Mouse (Mus musculus): ENCODE measurements at regions not wholly inside any gene's neighbourhood (a gene's known extent, or its start where the extent isn't known, plus 50 kb on each side); places are given as distances from the start of the nearest gene placed in this dataset.

DNA sequence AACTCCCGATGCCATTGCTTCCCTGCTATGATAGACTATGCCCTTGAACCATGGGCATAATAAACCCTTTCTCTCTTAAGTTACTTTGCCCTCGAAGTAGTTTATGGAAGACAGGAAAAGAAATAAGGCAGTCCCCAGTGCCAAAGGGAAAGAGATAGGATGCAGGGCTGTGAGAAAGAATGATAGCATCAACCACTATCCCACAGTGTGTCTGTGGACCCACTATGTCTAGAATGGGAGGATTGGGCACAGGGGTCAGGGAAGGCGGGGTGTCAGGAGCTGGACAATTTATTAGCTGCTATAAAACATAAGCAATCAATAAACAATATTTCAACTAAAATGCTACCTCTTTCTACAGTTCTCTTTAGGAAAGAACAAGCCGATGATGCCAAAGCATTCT, 288.8 kb downstream of the Sox4 start:
- no peak overlapping the region for H3K4me2 ChIP-seq (ENCODE audit: low read length)
- H3K4me1 ChIP-seq (replicated peaks; ENCODE audit: insufficient read depth, low read length): peaks cover 7% of the 10 kb centered on the region
- TF ChIP-seq CTCF (IDR thresholded peaks at IDR 0.05; ENCODE audit: low read depth): no peak
- WGBS: 39% methylated on average over 4 of the region's 4 CpGs
- no peak overlapping the region for H3K9ac ChIP-seq (ENCODE audit: low read depth, low read length)
- H3K27ac ChIP-seq: no peak overlapping the region
- no peaks in the 10 kb centered on the region for H3K9me3 ChIP-seq (replicated peaks; ENCODE audit: low read length)
- H3K36me3 ChIP-seq (ENCODE audit: insufficient read depth, low read length): no peaks in the 10 kb centered on the region
- no peak for ATAC-seq (replicated peaks; ENCODE audit: low FRiP score, low read depth)
- no peak overlapping the region for H3K4me3 ChIP-seq (replicated peaks; ENCODE audit: low read depth, low read length)
- no peaks in the 10 kb centered on the region for H3K27me3 ChIP-seq (ENCODE audit: insufficient read depth, low read length)
- DNase-seq (ENCODE audit: low spot score): no peak

- DNase-seq (ENCODE audit: low spot score): peak; percentile 57
- Histone ChIP-seq H3K36me3 (ENCODE audit: insufficient read depth, low read length) (no peaks in the 10 kb centered on the region), H3K4me2 (ENCODE audit: low read length) (no peak overlapping the region), H3K9me3 (replicated peaks; ENCODE audit: low read length) (no peaks in the 10 kb centered on the region), H3K27ac (no peak overlapping the region), H3K9ac (ENCODE audit: low read depth, low read length) (no peak overlapping the region), H3K4me1 (replicated peaks; ENCODE audit: insufficient read depth, low read length) (peaks cover 7% of the 10 kb centered on the region), H3K27me3 (ENCODE audit: insufficient read depth, low read length) (no peaks in the 10 kb centered on the region), H3K4me3 (replicated peaks; ENCODE audit: low read depth, low read length) (no peak overlapping the region)
- peak; percentile 47 for ATAC-seq (replicated peaks; ENCODE audit: low FRiP score, low read depth)
- no peak for TF ChIP-seq CTCF (IDR thresholded peaks at IDR 0.05; ENCODE audit: low read depth)
- 35% methylated on average over 7 of the region's 7 CpGs for WGBS
Measured at GRCm38 (mm10) chr13:28663950-28664681, 289.4 kb downstream of the Sox4 start.

DNA sequence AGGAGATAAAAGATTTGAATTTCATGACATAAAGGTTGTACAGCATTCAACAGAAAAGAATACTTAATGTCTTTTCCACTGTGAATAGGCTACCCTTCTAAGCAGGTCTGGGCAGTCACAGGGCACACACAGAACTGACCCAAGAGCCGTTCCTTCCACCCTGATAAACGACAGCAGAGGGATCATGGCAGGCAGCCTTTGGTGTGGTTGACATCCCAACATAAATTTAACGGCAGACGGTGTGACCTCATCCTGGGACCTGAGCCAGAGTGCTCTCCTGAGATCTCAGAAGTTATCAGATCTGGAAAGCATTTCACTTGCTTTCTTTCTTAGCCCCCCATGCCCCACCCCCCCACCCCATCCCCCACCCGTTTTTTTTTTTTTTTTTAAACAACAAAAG, 290.1 kb downstream of the Sox4 start:
- WGBS: 8% methylated on average over 5 of the region's 5 CpGs
- Histone ChIP-seq H3K4me3 (replicated peaks; ENCODE audit: low read depth, low read length) (no peak overlapping the region), H3K9me3 (replicated peaks; ENCODE audit: low read length) (no peaks in the 10 kb centered on the region), H3K36me3 (ENCODE audit: insufficient read depth, low read length) (no peaks in the 10 kb centered on the region), H3K9ac (ENCODE audit: low read depth, low read length) (no peak overlapping the region), H3K27me3 (ENCODE audit: insufficient read depth, low read length) (no peaks in the 10 kb centered on the region), H3K4me1 (replicated peaks; ENCODE audit: insufficient read depth, low read length) (peaks cover 7% of the 10 kb centered on the region), H3K4me2 (ENCODE audit: low read length) (no peak overlapping the region), H3K27ac (no peak overlapping the region)
- ATAC-seq (replicated peaks; ENCODE audit: low FRiP score, low read depth): no peak
- no peak for TF ChIP-seq CTCF (IDR thresholded peaks at IDR 0.05; ENCODE audit: low read depth)
- peak; percentile 65 for DNase-seq (ENCODE audit: low spot score)

- no peaks in the 10 kb centered on the region for H3K9me3 ChIP-seq (replicated peaks; ENCODE audit: low read length)
- peaks cover 7% of the 10 kb centered on the region for H3K4me1 ChIP-seq (replicated peaks; ENCODE audit: insufficient read depth, low read length)
- no peak for TF ChIP-seq CTCF (IDR thresholded peaks at IDR 0.05; ENCODE audit: low read depth)
- H3K9ac ChIP-seq (ENCODE audit: low read depth, low read length): no peak overlapping the region
- H3K27me3 ChIP-seq (ENCODE audit: insufficient read depth, low read length): no peaks in the 10 kb centered on the region
- no peak overlapping the region for H3K4me3 ChIP-seq (replicated peaks; ENCODE audit: low read depth, low read length)
- H3K4me2 ChIP-seq (ENCODE audit: low read length): no peak overlapping the region
- ATAC-seq (replicated peaks; ENCODE audit: low FRiP score, low read depth): peak; percentile 29; the same call in 1 of the 2 replicates
- no peak for DNase-seq (ENCODE audit: low spot score)
- 60% methylated on average over 3 of the region's 3 CpGs for WGBS
- H3K27ac ChIP-seq: no peak overlapping the region
- H3K36me3 ChIP-seq (ENCODE audit: insufficient read depth, low read length): no peaks in the 10 kb centered on the region
Measured at GRCm38 (mm10) chr13:28662316-28662752, 291.2 kb downstream of the Sox4 start.

DNA sequence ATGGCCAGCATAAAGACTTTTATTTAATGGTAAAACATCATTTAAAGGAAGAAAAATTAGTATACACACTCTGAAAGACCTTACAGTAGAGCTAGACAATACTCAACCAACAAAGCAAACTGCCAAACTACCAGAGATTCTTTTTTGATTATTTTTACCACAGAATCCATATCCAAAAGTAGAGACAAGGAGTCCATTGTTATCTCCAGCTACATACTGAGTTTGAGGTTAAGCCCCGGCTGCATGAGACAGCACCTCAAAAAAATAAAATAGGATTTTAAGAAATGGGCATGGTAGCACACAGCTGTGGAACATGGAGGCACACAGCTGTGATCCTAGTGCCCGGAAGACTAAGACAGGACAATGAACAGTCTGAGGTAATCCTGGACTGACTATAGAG, 293.4 kb downstream of the Sox4 start:
- H3K27me3 ChIP-seq (ENCODE audit: insufficient read depth, low read length): no peaks in the 10 kb centered on the region
- H3K36me3 ChIP-seq (ENCODE audit: insufficient read depth, low read length): no peaks in the 10 kb centered on the region
- H3K9ac ChIP-seq (ENCODE audit: low read depth, low read length): no peak overlapping the region
- H3K4me3 ChIP-seq (replicated peaks; ENCODE audit: low read depth, low read length): no peak overlapping the region
- no peak for ATAC-seq (replicated peaks; ENCODE audit: low FRiP score, low read depth)
- no peak for TF ChIP-seq CTCF (IDR thresholded peaks at IDR 0.05; ENCODE audit: low read depth)
- no peaks in the 10 kb centered on the region for H3K9me3 ChIP-seq (replicated peaks; ENCODE audit: low read length)
- no peak overlapping the region for H3K27ac ChIP-seq
- no peak overlapping the region for H3K4me2 ChIP-seq (ENCODE audit: low read length)
- 97% methylated on average over 2 of the region's 2 CpGs for WGBS
- peaks cover 7% of the 10 kb centered on the region for H3K4me1 ChIP-seq (replicated peaks; ENCODE audit: insufficient read depth, low read length)
- DNase-seq (ENCODE audit: low spot score): no peak

GRCm38 (mm10) chr13:28658652-28659051, 294.9 kb downstream of the Sox4 start:
- DNase-seq (ENCODE audit: low spot score) (no peak), ATAC-seq (replicated peaks; ENCODE audit: low FRiP score, low read depth) (no peak)
- Histone ChIP-seq H3K27me3 (ENCODE audit: insufficient read depth, low read length) (no peaks in the 10 kb centered on the region), H3K4me1 (replicated peaks; ENCODE audit: insufficient read depth, low read length) (no peaks in the 10 kb centered on the region), H3K27ac (no peak overlapping the region), H3K9ac (ENCODE audit: low read depth, low read length) (no peak overlapping the region), H3K9me3 (replicated peaks; ENCODE audit: low read length) (no peaks in the 10 kb centered on the region), H3K4me2 (ENCODE audit: low read length) (no peak overlapping the region), H3K4me3 (replicated peaks; ENCODE audit: low read depth, low read length) (no peak overlapping the region), H3K36me3 (ENCODE audit: insufficient read depth, low read length) (no peaks in the 10 kb centered on the region)
- TF ChIP-seq CTCF (IDR thresholded peaks at IDR 0.05; ENCODE audit: low read depth): no peak
- WGBS: 73% methylated on average over 5 of the region's 5 CpGs

- no peak for ATAC-seq (replicated peaks; ENCODE audit: low FRiP score, low read depth)
- no peak for TF ChIP-seq CTCF (IDR thresholded peaks at IDR 0.05; ENCODE audit: low read depth)
- no peak overlapping the region for H3K27ac ChIP-seq
- H3K4me1 ChIP-seq (replicated peaks; ENCODE audit: insufficient read depth, low read length): no peaks in the 10 kb centered on the region
- no peaks in the 10 kb centered on the region for H3K9me3 ChIP-seq (replicated peaks; ENCODE audit: low read length)
- no peak overlapping the region for H3K4me3 ChIP-seq (replicated peaks; ENCODE audit: low read depth, low read length)
- no peak overlapping the region for H3K9ac ChIP-seq (ENCODE audit: low read depth, low read length)
- no peaks in the 10 kb centered on the region for H3K27me3 ChIP-seq (ENCODE audit: insufficient read depth, low read length)
- DNase-seq (ENCODE audit: low spot score): no peak
- H3K36me3 ChIP-seq (ENCODE audit: insufficient read depth, low read length): no peaks in the 10 kb centered on the region
- H3K4me2 ChIP-seq (ENCODE audit: low read length): no peak overlapping the region
Measured at GRCm38 (mm10) chr13:28654883-28655282, 298.6 kb downstream of the Sox4 start.
